Mouse (Mus musculus) heart, embryonic 11.5 days (tissue): ENCODE results near the gene Fam19a5. TPM values are rescaled to one million over a fixed set of nuclear protein-coding genes. Genes with fewer than 3 reads are reported as not detected.

Experiments used
- ATAC-seq: fragments of 200-750 bp; cut with Nextera tagmentation; replicated peaks from 2 replicates; pipeline ENCODE4 v1.8.0; 2017; ENCODE audit warnings: moderate library complexity; ENCODE audit not compliant: insufficient number of reproducible peaks, low FRiP score, low TSS enrichment
- H3K27ac ChIP-seq: fragments of 300-500 bp; sonication (generic); 2 replicates; pipeline ENCODE4 v1.5.1; 2014; ENCODE audit warnings: mild to moderate bottlenecking, low read depth, low read length
- H3K27me3 ChIP-seq: fragments of 300-500 bp; sonication (generic); 2 replicates; pipeline ENCODE4 v1.6.1; 2014; ENCODE audit warnings: mild to moderate bottlenecking, low read length, mixed read lengths; ENCODE audit not compliant: control insufficient read depth, insufficient read depth
- H3K36me3 ChIP-seq: fragments of 300-500 bp; sonication (generic); 2 replicates; pipeline ENCODE4 v1.6.1; 2014; ENCODE audit warnings: mild to moderate bottlenecking, low read length, moderate library complexity, mixed read lengths; ENCODE audit not compliant: control insufficient read depth, insufficient read depth
- H3K4me1 ChIP-seq: fragments of 300-500 bp; sonication (generic); 2 replicates; pipeline ENCODE4 v1.6.1; 2014; ENCODE audit warnings: low read length; ENCODE audit not compliant: control insufficient read depth, insufficient read depth
- H3K4me2 ChIP-seq: fragments of 300-500 bp; sonication (generic); 2 replicates; pipeline ENCODE4 v1.6.1; 2014; ENCODE audit warnings: mild to moderate bottlenecking, moderate library complexity
- H3K4me3 ChIP-seq: fragments of 300-500 bp; sonication (generic); 2 replicates; pipeline ENCODE4 v1.5.1; 2014; ENCODE audit warnings: low read depth, low read length
- H3K9ac ChIP-seq: fragments of 300-500 bp; sonication (generic); 2 replicates; pipeline ENCODE4 v1.6.1; 2014; ENCODE audit warnings: mild to moderate bottlenecking, low read depth, low read length, moderate library complexity
- H3K9me3 ChIP-seq: fragments of 300-500 bp; sonication (generic); replicated peaks from 2 replicates; pipeline ENCODE4 v1.6.1; 2016; ENCODE audit warnings: low read length; ENCODE audit not compliant: control insufficient read depth
- WGBS: fragments of 180-500 bp; shearing (Covaris S2); extraction: QIAGEN DNeasy Blood & Tissue Kit; methylation state at CpG from one replicate; pipeline ENCODE4 v1.1.7; 2014; ENCODE audit not compliant: insufficient replicate concordance; 5-methylcytosine and 5-hydroxymethylcytosine counted together
- polyA plus RNA-seq: library from polyadenylated mRNA; unstranded; fragments of >200 nt; fragmentation: Nextera tagmentation; extraction: Ambion mirVana; gene quantifications from 2 replicates; pipeline ENCODE4 v1.2.1, GENCODE M21; 2014

The Fam19a5 gene
- polyA plus RNA-seq, 1 experiment from 2014 or later = 1.7 TPM

DNA sequence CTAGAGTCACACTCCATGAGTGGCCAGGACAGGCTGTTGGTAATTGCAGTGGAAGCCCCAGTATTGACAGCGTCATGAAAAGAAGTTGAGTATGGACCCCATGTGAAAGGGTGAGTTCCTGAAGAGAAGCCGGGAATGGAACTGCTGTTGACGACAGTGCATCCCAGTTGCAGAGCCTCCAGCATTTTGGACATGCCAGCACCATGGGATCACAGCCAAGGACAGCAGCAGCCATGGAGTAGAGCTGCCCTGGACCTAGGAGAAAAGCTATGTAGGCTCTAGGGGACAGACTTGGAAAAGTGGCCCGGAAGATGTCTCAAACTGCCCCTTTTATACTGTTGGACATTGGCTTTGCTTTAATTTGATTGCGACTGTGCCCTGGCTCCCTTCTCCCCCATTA is 91.2 kb downstream of the Fam19a5 start:
- no peak overlapping the region for H3K9ac ChIP-seq
- 83% methylated on average over 5 of the region's 5 CpGs for WGBS

DNA sequence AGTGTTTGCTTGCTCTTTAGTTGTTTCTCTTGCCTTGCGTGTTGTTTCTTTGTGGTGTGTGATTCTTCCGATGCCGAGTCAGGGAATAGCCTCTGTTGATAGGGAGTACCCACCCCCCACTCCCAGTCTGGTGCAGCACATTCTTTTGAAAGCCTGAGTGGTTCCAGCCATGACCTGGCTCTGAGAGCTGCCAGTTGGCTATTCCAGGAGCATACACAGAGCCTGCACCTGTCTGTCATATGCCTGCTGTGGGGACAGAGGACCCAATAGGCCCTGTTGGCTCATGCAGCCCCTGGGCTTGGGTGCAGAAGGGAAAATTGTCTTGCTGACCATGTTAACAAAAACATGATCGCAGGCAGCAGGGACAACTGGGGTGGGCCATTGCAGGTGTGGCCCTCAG is 92.3 kb downstream of the Fam19a5 start:
- H3K36me3 ChIP-seq = no peaks in the 10 kb centered on the region
- no peak overlapping the region for H3K4me2 ChIP-seq
- no peak overlapping the region for H3K4me3 ChIP-seq
- no peak for ATAC-seq
- no peaks in the 10 kb centered on the region for H3K27me3 ChIP-seq
- no peaks in the 10 kb centered on the region for H3K9me3 ChIP-seq
- no peak overlapping the region for H3K27ac ChIP-seq
- no peak overlapping the region for H3K9ac ChIP-seq
- WGBS = 62% methylated on average over 4 of the region's 4 CpGs
- H3K4me1 ChIP-seq = no peaks in the 10 kb centered on the region

More for the DNA sequence above, 91.2 kb downstream of the Fam19a5 start:
- H3K27ac ChIP-seq = no peak overlapping the region
- H3K4me1 ChIP-seq = no peaks in the 10 kb centered on the region
- H3K4me3 ChIP-seq = no peak overlapping the region
- H3K9me3 ChIP-seq = no peaks in the 10 kb centered on the region
- no peaks in the 10 kb centered on the region for H3K27me3 ChIP-seq
- no peak overlapping the region for H3K4me2 ChIP-seq
- no peaks in the 10 kb centered on the region for H3K36me3 ChIP-seq
- no peak for ATAC-seq

- Histone ChIP-seq H3K9me3 (no peaks in the 10 kb centered on the region), H3K27ac (no peak overlapping the region), H3K27me3 (no peaks in the 10 kb centered on the region), H3K4me2 (no peak overlapping the region), H3K36me3 (no peaks in the 10 kb centered on the region), H3K4me1 (no peaks in the 10 kb centered on the region), H3K9ac (no peak overlapping the region), H3K4me3 (no peak overlapping the region)
- no peak for ATAC-seq
These were observed 93.1 kb downstream of the Fam19a5 start for GRCm38 (mm10) chr15:87637234-87637633.

DNA sequence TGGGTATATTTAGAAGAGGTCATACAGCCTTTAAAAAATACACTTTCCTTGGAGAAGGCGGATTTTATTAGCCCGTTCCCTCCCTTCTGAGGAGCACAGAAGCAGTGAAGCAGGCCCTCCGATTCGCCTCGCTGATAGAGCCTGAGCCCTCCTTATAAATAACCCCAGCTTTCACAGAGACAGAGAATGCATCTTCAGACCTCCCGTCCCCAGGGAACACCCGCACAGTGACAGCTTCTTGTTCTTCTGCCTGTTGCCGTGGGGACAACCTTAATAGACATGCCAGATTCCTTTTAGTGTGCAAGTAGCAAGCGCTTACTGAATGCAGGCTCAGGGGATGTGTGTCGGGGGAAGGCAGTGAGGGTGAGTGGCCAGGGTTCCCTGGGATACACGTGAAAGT is 94.2 kb downstream of the Fam19a5 start:
- no peak for ATAC-seq
- Histone ChIP-seq H3K9me3 (no peaks in the 10 kb centered on the region), H3K27me3 (no peaks in the 10 kb centered on the region), H3K27ac (no peak overlapping the region), H3K4me3 (no peak overlapping the region), H3K4me1 (no peaks in the 10 kb centered on the region), H3K9ac (no peak overlapping the region), H3K36me3 (no peaks in the 10 kb centered on the region), H3K4me2 (no peak overlapping the region)
- 76% methylated on average over 11 of the region's 11 CpGs for WGBS

DNA sequence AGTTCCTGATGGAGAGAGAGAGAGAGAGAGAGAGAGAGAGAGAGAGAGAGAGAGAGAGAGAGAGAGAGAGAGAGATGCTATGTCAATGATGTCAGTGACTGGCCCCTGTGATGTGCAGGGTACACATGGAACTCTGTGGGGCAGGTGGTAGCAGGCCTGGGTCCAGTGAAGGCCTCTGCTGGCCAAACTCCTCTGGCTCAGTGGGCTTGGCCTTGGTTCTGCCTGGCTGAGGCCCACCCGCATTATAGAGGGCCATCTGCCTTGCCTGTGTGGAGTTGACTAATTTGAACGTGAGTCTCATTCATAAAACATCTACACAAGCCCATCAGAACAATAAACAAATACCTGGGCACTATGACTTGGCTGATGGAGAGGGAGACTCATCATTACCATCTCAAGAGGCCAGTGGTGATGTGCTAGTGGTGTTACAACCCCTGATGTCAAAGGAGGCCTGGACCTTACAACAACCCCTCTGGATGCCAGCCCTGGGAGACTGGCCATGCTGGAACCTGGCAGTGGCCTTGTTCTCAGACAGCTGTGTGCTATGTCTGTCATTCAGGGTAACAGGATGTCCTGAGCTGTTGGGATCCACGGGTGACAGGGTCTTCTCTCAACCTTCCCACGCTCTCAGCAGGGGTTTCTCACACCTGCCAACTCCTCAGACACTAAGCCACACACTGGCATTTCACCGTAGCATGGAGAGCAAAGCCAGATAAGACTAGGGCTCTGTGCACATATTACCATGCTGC is 102.4 kb downstream of the Fam19a5 start:
- Histone ChIP-seq H3K27ac (no peak overlapping the region), H3K9me3 (no peaks in the 10 kb centered on the region), H3K4me1 (peaks cover 9% of the 10 kb centered on the region; the same call in 1 of the 2 replicates), H3K9ac (no peak overlapping the region), H3K36me3 (no peaks in the 10 kb centered on the region), H3K27me3 (no peaks in the 10 kb centered on the region), H3K4me3 (no peak overlapping the region), H3K4me2 (no peak overlapping the region)
- ATAC-seq = no peak
- 70% methylated on average over 5 of the region's 5 CpGs for WGBS

GRCm38 (mm10) chr15:87649651-87650050 is 105.6 kb downstream of the Fam19a5 start:
- no peaks in the 10 kb centered on the region for H3K27me3 ChIP-seq
- H3K9ac ChIP-seq = no peak overlapping the region
- no peaks in the 10 kb centered on the region for H3K9me3 ChIP-seq
- peaks cover 9% of the 10 kb centered on the region; the same call in 1 of the 2 replicates for H3K4me1 ChIP-seq
- ATAC-seq = no peak
- no peak overlapping the region for H3K27ac ChIP-seq
- H3K4me3 ChIP-seq = no peak overlapping the region
- no peaks in the 10 kb centered on the region for H3K36me3 ChIP-seq
- WGBS = 79% methylated on average over 2 of the region's 2 CpGs
- H3K4me2 ChIP-seq = no peak overlapping the region

DNA sequence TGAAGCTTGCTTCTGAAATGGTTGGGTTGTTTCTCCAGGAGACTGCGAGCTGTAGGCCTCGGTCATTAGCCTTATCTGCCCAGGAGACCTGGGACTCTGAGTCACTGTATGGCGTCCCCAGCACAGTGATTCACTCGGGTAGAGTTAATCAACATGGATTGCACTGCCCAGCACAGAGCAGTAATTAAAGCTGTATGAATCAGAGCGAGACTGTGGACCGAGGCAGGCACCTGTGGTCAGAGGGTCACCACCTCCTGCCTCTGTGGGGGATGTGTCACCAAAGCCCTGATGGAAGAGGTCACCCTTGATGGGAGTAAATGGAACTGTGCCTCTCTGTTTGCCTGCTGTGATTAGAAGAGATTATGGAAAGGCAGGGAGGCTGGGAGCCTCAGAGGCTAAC is 110.5 kb downstream of the Fam19a5 start:
- H3K36me3 ChIP-seq = no peaks in the 10 kb centered on the region
- no peaks in the 10 kb centered on the region for H3K9me3 ChIP-seq
- no peaks in the 10 kb centered on the region for H3K27me3 ChIP-seq
- ATAC-seq = no peak
- WGBS = 60% methylated on average over 6 of the region's 6 CpGs
- no peak overlapping the region for H3K4me3 ChIP-seq
- no peak overlapping the region for H3K9ac ChIP-seq
- H3K27ac ChIP-seq = no peak overlapping the region
- no peaks in the 10 kb centered on the region for H3K4me1 ChIP-seq
- no peak overlapping the region for H3K4me2 ChIP-seq

- Histone ChIP-seq H3K27me3 (no peaks in the 10 kb centered on the region), H3K9me3 (no peaks in the 10 kb centered on the region), H3K4me1 (no peaks in the 10 kb centered on the region), H3K9ac (no peak overlapping the region), H3K4me2 (no peak overlapping the region), H3K4me3 (no peak overlapping the region), H3K27ac (no peak overlapping the region), H3K36me3 (no peaks in the 10 kb centered on the region)
- 78% methylated on average over 20 of the region's 20 CpGs for WGBS
- no peak for ATAC-seq
These were observed 112.5 kb downstream of the Fam19a5 start for GRCm38 (mm10) chr15:87656496-87657155.

- WGBS = 63% methylated on average over 6 of the region's 6 CpGs
- H3K9me3 ChIP-seq = no peaks in the 10 kb centered on the region
- H3K27me3 ChIP-seq = no peaks in the 10 kb centered on the region
- no peaks in the 10 kb centered on the region for H3K36me3 ChIP-seq
- no peak overlapping the region for H3K9ac ChIP-seq
- ATAC-seq = no peak
- no peak overlapping the region for H3K4me2 ChIP-seq
- H3K27ac ChIP-seq = no peak overlapping the region
- H3K4me3 ChIP-seq = no peak overlapping the region
- no peaks in the 10 kb centered on the region for H3K4me1 ChIP-seq
These were observed 115.6 kb downstream of the Fam19a5 start for GRCm38 (mm10) chr15:87659729-87660128.
